Mouse (Mus musculus) CH12.LX (cell line): ENCODE measurements around the gene Plekha6. TPM values are rescaled to one million over a fixed set of nuclear protein-coding genes. Genes with fewer than 3 reads are reported as not detected.

ENCODE experiments used
- DNase-seq: peaks from one replicate; pipeline ENCODE4 v3.0.0-alpha.2; 2013; ENCODE audit errors: extremely low read depth
- H3K27ac ChIP-seq: 2 replicates; pipeline ENCODE4 v1.5.1; 2012; ENCODE audit warnings: low read depth, mild to moderate bottlenecking, control low read depth, moderate library complexity; ENCODE audit not compliant: insufficient read depth
- H3K27me3 ChIP-seq: replicated peaks from 2 replicates; pipeline ENCODE3; 2012; ENCODE audit warnings: inconsistent platforms
- H3K36me3 ChIP-seq, 2 experiments: replicated peaks in 1 of 2; 2 replicates each; pipeline versions ENCODE3 to v1.6.1; 2012; ENCODE audit warnings: inconsistent platforms in 1 of 2, low read length in 1 of 2, mild to moderate bottlenecking in 1 of 2, mixed read lengths in 1 of 2, moderate library complexity in 1 of 2; ENCODE audit not compliant: control insufficient read depth in 1 of 2, insufficient read depth in 1 of 2
- H3K4me1 ChIP-seq, 2 experiments: 2 replicates each; pipeline ENCODE4 v1.6.1; 2012; ENCODE audit warnings: inconsistent platforms in 1 of 2, moderate library complexity in 1 of 2; ENCODE audit not compliant: insufficient read depth in 2 of 2, control insufficient read depth in 1 of 2
- H3K4me2 ChIP-seq: 2 replicates; pipeline ENCODE4 v1.6.1; 2012; ENCODE audit warnings: low read depth, mild to moderate bottlenecking, control low read depth; ENCODE audit not compliant: poor library complexity, insufficient read depth, severe bottlenecking
- H3K4me3 ChIP-seq, 3 experiments: fragments of 150-350 bp in 1 of 3; sonication (generic) in 1 of 3; replicated peaks in 1 of 3; 2 replicates each; pipeline versions ENCODE3 to v1.5.1; 2011 to 2012; ENCODE audit warnings: low read depth in 2 of 3, low read length in 2 of 3, mild to moderate bottlenecking in 2 of 3, moderate library complexity in 2 of 3, control low read depth in 1 of 3, improper control_type of control experiment in 1 of 3, inconsistent platforms in 1 of 3, mixed read lengths in 1 of 3; ENCODE audit not compliant: poor library complexity in 1 of 3
- H3K79me2 ChIP-seq: replicated peaks from 2 replicates; pipeline ENCODE4 v1.6.1; 2012; ENCODE audit warnings: mild to moderate bottlenecking, moderate library complexity; ENCODE audit not compliant: control insufficient read depth, poor library complexity, insufficient read depth, severe bottlenecking; ENCODE audit errors: extremely low read depth
- H3K9ac ChIP-seq: 2 replicates; pipeline ENCODE4 v1.6.1; 2012; ENCODE audit warnings: low read depth, mild to moderate bottlenecking, control low read depth, moderate library complexity; ENCODE audit not compliant: insufficient read depth
- H3K9me3 ChIP-seq: replicated peaks from 2 replicates; pipeline ENCODE3; 2012; ENCODE audit warnings: low read length, inconsistent platforms, mixed read lengths
- CTCF ChIP-seq, 2 experiments: IDR thresholded peaks in 1 of 2; conservative IDR thresholded peaks in 1 of 2; 2 replicates each; pipeline ENCODE4 v1.5.1; 2011 to 2012; ENCODE audit warnings: low read depth in 2 of 2, low read length in 2 of 2, improper control_type of control experiment in 1 of 2, inconsistent platforms in 1 of 2, mild to moderate bottlenecking in 1 of 2, moderate library complexity in 1 of 2
- HCFC1 ChIP-seq: IDR thresholded peaks from 2 replicates; pipeline ENCODE4 v1.6.1; 2012; ENCODE audit warnings: low read depth, mild to moderate bottlenecking, inconsistent platforms, low read length, improper control_type of control experiment
- IRF4 ChIP-seq: IDR thresholded peaks from 2 replicates; pipeline ENCODE4 v1.6.1; 2014; ENCODE audit warnings: low read depth, mild to moderate bottlenecking, inconsistent platforms, low read length, improper control_type of control experiment
- JUND ChIP-seq: conservative IDR thresholded peaks from 2 replicates; pipeline ENCODE4 v1.6.1; 2011; ENCODE audit warnings: low read depth, low read length, improper control_type of control experiment
- MAZ ChIP-seq: IDR thresholded peaks from 2 replicates; pipeline ENCODE4 v1.6.1; 2012; ENCODE audit warnings: low read depth, mild to moderate bottlenecking, inconsistent platforms, low read length, improper control_type of control experiment, moderate library complexity
- MEF2A ChIP-seq: IDR thresholded peaks from 2 replicates; pipeline ENCODE4 v1.6.1; 2014; ENCODE audit warnings: low read depth, mild to moderate bottlenecking, inconsistent platforms, low read length, improper control_type of control experiment, borderline replicate concordance
- RAD21 ChIP-seq: IDR thresholded peaks from 2 replicates; pipeline ENCODE4 v1.6.1; 2011; ENCODE audit warnings: low read depth, mild to moderate bottlenecking, low read length, improper control_type of control experiment, moderate library complexity
- SMC3 ChIP-seq: IDR thresholded peaks from 2 replicates; pipeline ENCODE4 v1.6.1; 2011; ENCODE audit warnings: low read depth, low read length, improper control_type of control experiment
- ZC3H11A ChIP-seq: IDR thresholded peaks from 2 replicates; pipeline ENCODE4 v1.6.1; 2012; ENCODE audit warnings: low read depth, mild to moderate bottlenecking, inconsistent platforms, low read length, improper control_type of control experiment
- ZNF384 ChIP-seq: IDR thresholded peaks from 2 replicates; pipeline ENCODE4 v1.6.1; 2012; ENCODE audit warnings: low read depth, low read length, improper control_type of control experiment, inconsistent platforms
- dilution Hi-C: fragments of 300-500 bp; cut with MboI; formaldehyde crosslinking; loops from 2 replicates; pipeline ENCODE4 v1.14.3; 2020; ENCODE audit warnings: low sequenced_read_pairs; ENCODE audit not compliant: extremely low pct_unique_long_range_greater_than_20kb, extremely low pct_ligation_motif_present
- in situ Hi-C: fragments of 300-500 bp; cut with MboI; formaldehyde crosslinking; loops from 3 replicates; pipeline ENCODE4 v1.14.3; 2019; ENCODE audit warnings: low sequenced_read_pairs, low pct_ligation_motif_present, low pct_unique_long_range_greater_than_20kb, mixed read lengths
- polyA plus RNA-seq: library from polyadenylated mRNA; unstranded; fragments of >175 nt; gene quantifications from 2 replicates; pipeline ENCODE4 v1.2.1, GENCODE M21; 2012; ENCODE audit warnings: low read depth; ENCODE audit not compliant: insufficient read length
- total RNA-seq, 2 experiments: library from RNA; depleted of rRNA; stranded (reverse); fragments of 300-350 nt in 1 of 2; fragments of >200 nt in 1 of 2; gene quantifications; 2 replicates each; pipeline ENCODE4 v1.2.3; 2012 to 2014

Gene Plekha6
- total and polyA plus RNA-seq, 3 experiments: 0.07 TPM; not detected in 2

GRCm38 (mm10) chr1:133306842-133307241 lies 142.8 kb downstream of the Plekha6 start (continued):
- peak; percentile 11; the same call in 1 of the 2 replicates for TF ChIP-seq ZC3H11A
- TF ChIP-seq, all 38 proteins: peak for 5

GRCm38 (mm10) chr1:133307318-133307717 lies 143.3 kb downstream of the Plekha6 start:
- H3K9ac ChIP-seq: no peak overlapping the region
- dilution Hi-C loops: no loop called here

GRCm38 (mm10) chr1:133309652-133310267 lies 145.8 kb downstream of the Plekha6 start, which contains the start of gene Golt1a:
Golt1a (plus strand) TSS chr1:133309800.
- no peak for TF ChIP-seq SMC3
- no peak for TF ChIP-seq MAZ
- no peak for TF ChIP-seq IRF4
- no peak for TF ChIP-seq HCFC1
- no peak for TF ChIP-seq JUND
- no peak for TF ChIP-seq ZNF384
- Histone ChIP-seq H3K36me3 (no peaks in the 10 kb centered on the region), H3K27me3 (peaks cover 50% of the 10 kb centered on the region), H3K27ac (no peak within 1 kb of the TSS), H3K4me3 (no peak within 1 kb of the TSS), H3K79me2 (no peaks in the 10 kb centered on the region), H3K4me2 (no peak within 1 kb of the TSS), H3K4me1 (no peaks in the 10 kb centered on the region), H3K9ac (no peak within 1 kb of the TSS), H3K9me3 (peaks cover 4% of the 10 kb centered on the region)
- dilution Hi-C loops: no loop called here
- in situ Hi-C loops: no loop called here
- DNase-seq: no peak

More at GRCm38 (mm10) chr1:133307318-133307717, 143.3 kb downstream of the Plekha6 start:
- no peak overlapping the region for H3K4me2 ChIP-seq
- H3K9me3 ChIP-seq: peaks cover 4% of the 10 kb centered on the region
- peak; percentile 65 for DNase-seq
- H3K79me2 ChIP-seq: no peaks in the 10 kb centered on the region
- in situ Hi-C loops: no loop called here
- H3K27me3 ChIP-seq: peaks cover 58% of the 10 kb centered on the region
- H3K4me1 ChIP-seq: no peaks in the 10 kb centered on the region
- TF ChIP-seq ZNF384 (no peak), RAD21 (peak; percentile 49), JUND (no peak), SMC3 (peak; percentile 76), CTCF (conservative IDR thresholded peaks at IDR 0.05 in 1 of 2, IDR thresholded peaks at IDR 0.05 in 1 of 2; ENCODE audit: low read depth in 2 of 2, low read length in 2 of 2) (peak; percentile 48 to 79; a peak in 3 of 4 replicates)
- H3K27ac ChIP-seq: no peak overlapping the region
- H3K36me3 ChIP-seq: no peaks in the 10 kb centered on the region
- H3K4me3 ChIP-seq: no peak overlapping the region

GRCm38 (mm10) chr1:133311240-133311639 lies 147.2 kb downstream of the Plekha6 start:
- Histone ChIP-seq H3K27ac (no peak overlapping the region), H3K9ac (no peak overlapping the region), H3K4me2 (no peak overlapping the region), H3K27me3 (peaks cover 51% of the 10 kb centered on the region), H3K4me1 (no peaks in the 10 kb centered on the region), H3K36me3 (no peaks in the 10 kb centered on the region), H3K4me3 (no peak overlapping the region), H3K79me2 (no peaks in the 10 kb centered on the region), H3K9me3 (no peaks in the 10 kb centered on the region)
- DNase-seq: peak; percentile 7
- dilution Hi-C loops: no loop called here
- TF ChIP-seq RAD21: peak; percentile 51
- TF ChIP-seq SMC3: peak; percentile 59
- TF ChIP-seq CTCF (conservative IDR thresholded peaks at IDR 0.05 in 1 of 2, IDR thresholded peaks at IDR 0.05 in 1 of 2; ENCODE audit: low read depth in 2 of 2, low read length in 2 of 2): peak in 1 of 2 experiments; percentile 65; a peak in 2 of 4 replicates
- TF ChIP-seq MEF2A: no peak
- in situ Hi-C loops: no loop called here
